Mouse (Mus musculus) lung, embryonic 14.5 days (tissue): ENCODE measurements around the gene Brd4. TPM values are rescaled to one million over a fixed set of nuclear protein-coding genes. Genes with fewer than 3 reads are reported as not detected.
A peak's percentile ranks its signal among the peaks of the same experiment; 100 is the strongest.

Source experiments
- ATAC-seq: fragments of 200-750 bp; cut with Nextera tagmentation; 2 replicates; pipeline ENCODE4 v1.8.0; 2017; ENCODE audit warnings: mild to moderate bottlenecking, moderate TSS enrichment, moderate library complexity; ENCODE audit not compliant: insufficient read depth
- DNase-seq: peaks from one replicate; pipeline ENCODE4 v3.0.0-alpha.2; 2015
- H3K27ac ChIP-seq: fragments of 300-500 bp; sonication (generic); 2 replicates; pipeline ENCODE4 v1.5.1; 2014; ENCODE audit warnings: low read depth, mild to moderate bottlenecking, moderate library complexity
- H3K27me3 ChIP-seq: fragments of 300-500 bp; sonication (generic); 2 replicates; pipeline ENCODE4 v1.6.1; 2014; ENCODE audit warnings: low read length, control low read depth; ENCODE audit not compliant: insufficient read depth
- H3K36me3 ChIP-seq: fragments of 300-500 bp; sonication (generic); 2 replicates; pipeline ENCODE4 v1.6.1; 2014; ENCODE audit warnings: control low read depth; ENCODE audit not compliant: insufficient read depth
- H3K4me1 ChIP-seq: fragments of 300-500 bp; sonication (generic); 2 replicates; pipeline ENCODE4 v1.6.1; 2014; ENCODE audit warnings: antibody characterized with exemption, control low read depth; ENCODE audit not compliant: insufficient read depth
- H3K4me2 ChIP-seq: fragments of 300-500 bp; sonication (generic); 2 replicates; pipeline ENCODE4 v1.6.1; 2014; ENCODE audit warnings: mild to moderate bottlenecking
- H3K4me3 ChIP-seq: fragments of 300-500 bp; sonication (generic); 2 replicates; pipeline ENCODE4 v1.5.1; 2014; ENCODE audit warnings: low read depth, low read length
- H3K9ac ChIP-seq: fragments of 300-500 bp; sonication (generic); 2 replicates; pipeline ENCODE4 v1.6.1; 2014
- H3K9me3 ChIP-seq: fragments of 300-500 bp; sonication (generic); 2 replicates; pipeline ENCODE4 v1.6.1; 2016; ENCODE audit warnings: low read depth, low read length, control low read depth
- CTCF ChIP-seq: IDR thresholded peaks from 2 replicates; pipeline ENCODE4 v1.5.1; 2016; ENCODE audit warnings: antibody characterized with exemption, low read depth
- WGBS: fragments of 180-500 bp; shearing (Covaris S2); extraction: QIAGEN DNeasy Blood & Tissue Kit; methylation state at CpG from one replicate; pipeline ENCODE4 v1.1.7; 2014; 5-methylcytosine and 5-hydroxymethylcytosine counted together
- polyA plus RNA-seq: library from polyadenylated mRNA; unstranded; fragments of >200 nt; fragmentation: Nextera tagmentation; extraction: Ambion mirVana; gene quantifications from 2 replicates; pipeline ENCODE4 v1.2.1, GENCODE M21; 2014

Brd4 gene
- polyA plus RNA-seq, 1 experiment from 2014 or later = 114 TPM

DNA sequence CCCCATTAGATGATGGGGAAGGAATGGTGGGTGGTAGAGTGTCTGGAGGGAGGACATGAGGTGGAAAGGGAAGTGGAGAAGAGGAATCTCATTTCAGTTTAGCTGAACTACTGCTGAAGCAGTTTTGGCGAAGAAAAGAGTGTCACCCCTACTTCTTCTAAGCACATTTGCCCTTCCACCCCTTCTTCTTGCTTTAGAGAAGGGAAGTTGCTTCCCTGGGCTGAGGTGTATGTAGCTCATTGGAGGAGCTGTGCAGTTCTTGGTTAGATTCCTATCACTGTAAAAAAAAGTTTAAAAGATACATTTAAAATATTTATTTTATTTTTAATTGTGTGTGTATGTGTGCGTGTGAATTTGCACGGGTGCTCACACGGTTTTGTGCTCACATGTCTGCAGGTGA is 107.6 kb downstream of the Brd4 start:
- ATAC-seq (no peak), DNase-seq (no peak)
- Histone ChIP-seq H3K4me2 (no peak overlapping the region), H3K4me3 (no peak overlapping the region), H3K4me1 (peaks cover 7% of the 10 kb centered on the region), H3K36me3 (no peaks in the 10 kb centered on the region), H3K27me3 (no peaks in the 10 kb centered on the region), H3K27ac (no peak overlapping the region), H3K9me3 (no peaks in the 10 kb centered on the region), H3K9ac (no peak overlapping the region)
- 86% methylated on average over 4 of the region's 4 CpGs for WGBS
- TF ChIP-seq CTCF = no peak

- no peaks in the 10 kb centered on the region for H3K4me1 ChIP-seq
- no peak overlapping the region for H3K4me2 ChIP-seq
- H3K27me3 ChIP-seq = no peaks in the 10 kb centered on the region
- TF ChIP-seq CTCF = no peak
- no peaks in the 10 kb centered on the region for H3K36me3 ChIP-seq
- no peak overlapping the region for H3K4me3 ChIP-seq
- peak; percentile 58 for DNase-seq
- no peak overlapping the region for H3K9ac ChIP-seq
- H3K27ac ChIP-seq = no peak overlapping the region; the same call in 1 of the 2 replicates
- WGBS = 52% methylated on average over 7 of the region's 7 CpGs
- H3K9me3 ChIP-seq = no peaks in the 10 kb centered on the region
- no peak; the same call in 1 of the 2 replicates for ATAC-seq
Observed at GRCm38 (mm10) chr17:32173166-32173565, 111.4 kb downstream of the Brd4 start.

DNA sequence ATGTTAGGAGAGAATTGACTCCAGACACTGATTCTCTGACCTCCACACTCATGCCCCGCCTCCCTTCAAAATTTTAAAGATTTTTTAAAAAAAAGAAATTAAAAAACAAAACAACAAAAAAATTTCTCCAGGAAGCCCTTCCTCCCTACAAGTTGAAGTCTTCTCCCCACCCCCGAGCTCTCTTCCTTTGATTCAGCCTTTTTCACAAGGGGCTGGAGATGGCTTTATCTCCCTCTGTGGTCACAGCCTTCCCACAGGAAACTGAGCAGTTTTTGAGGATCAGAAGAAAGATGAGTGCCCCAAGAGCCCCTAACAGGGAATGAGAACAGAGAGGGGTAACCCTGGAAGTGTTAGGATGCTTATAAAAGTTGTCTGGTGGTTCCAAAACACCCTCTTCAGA is 112.0 kb downstream of the Brd4 start:
- Histone ChIP-seq H3K4me2 (no peak overlapping the region), H3K9me3 (no peaks in the 10 kb centered on the region), H3K27ac (peak overlapping the region; percentile 21; the same call in 1 of the 2 replicates), H3K4me1 (no peaks in the 10 kb centered on the region), H3K9ac (no peak overlapping the region), H3K4me3 (no peak overlapping the region), H3K36me3 (no peaks in the 10 kb centered on the region), H3K27me3 (no peaks in the 10 kb centered on the region)
- WGBS = 77% methylated on average over 2 of the region's 2 CpGs
- no peak for ATAC-seq
- TF ChIP-seq CTCF = no peak
- no peak for DNase-seq

GRCm38 (mm10) chr17:32169518-32170225 is 114.8 kb downstream of the Brd4 start:
- DNase-seq = peak; percentile 59
- TF ChIP-seq CTCF = no peak
- Histone ChIP-seq H3K9ac (no peak overlapping the region), H3K9me3 (no peaks in the 10 kb centered on the region), H3K4me1 (peaks cover 4% of the 10 kb centered on the region), H3K27me3 (no peaks in the 10 kb centered on the region), H3K36me3 (no peaks in the 10 kb centered on the region), H3K27ac (no peak overlapping the region), H3K4me2 (no peak overlapping the region), H3K4me3 (no peak overlapping the region)
- no peak for ATAC-seq
- WGBS = 65% methylated on average over 4 of the region's 4 CpGs

DNA sequence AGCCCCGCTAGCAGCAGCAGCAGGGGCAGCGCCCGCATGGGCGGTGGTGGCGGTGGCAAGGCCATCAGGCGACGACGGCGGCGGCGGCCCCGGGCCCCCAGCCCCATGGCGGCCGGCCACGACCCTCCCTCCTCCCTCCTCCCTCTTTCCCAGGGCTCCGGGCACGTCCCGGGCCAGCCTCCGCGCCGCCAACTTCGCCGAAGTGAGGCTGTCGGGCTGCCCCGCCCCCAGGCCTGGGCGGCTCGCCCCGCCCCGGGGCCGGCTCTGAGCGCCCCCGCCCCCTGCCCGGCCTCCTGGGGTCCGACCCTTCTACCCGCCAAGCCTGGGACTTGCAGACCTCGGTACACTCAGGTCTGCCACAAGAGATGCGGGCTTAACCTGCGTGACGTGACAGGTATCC is 117.8 kb downstream of the Brd4 start, which contains the start of gene Notch3:
Notch3 (minus strand) TSS at position 166 of the 400 bp plus-strand sequence.
- no peaks in the 10 kb centered on the region; the same call in 1 of the 2 replicates for H3K27me3 ChIP-seq
- H3K4me2 ChIP-seq = peak within 1 kb of the TSS; percentile 82

GRCm38 (mm10) chr17:32165803-32166595 is 118.5 kb downstream of the Brd4 start:
- peak; percentile 52 for ATAC-seq
- peak overlapping the region; percentile 72 for H3K4me3 ChIP-seq
- H3K27me3 ChIP-seq = no peaks in the 10 kb centered on the region; the same call in 1 of the 2 replicates
- H3K4me1 ChIP-seq = peaks cover 17% of the 10 kb centered on the region
- 0 out of 2 replicates have a peak, but pooled peaks cover 4% of the 10 kb centered on the region for H3K36me3 ChIP-seq
- H3K9me3 ChIP-seq = no peaks in the 10 kb centered on the region
- peak overlapping the region; percentile 82 for H3K4me2 ChIP-seq
- 2% methylated on average over 41 of the region's 43 CpGs for WGBS
- H3K27ac ChIP-seq = peak overlapping the region; percentile 94
- no peak for TF ChIP-seq CTCF
- H3K9ac ChIP-seq = peak overlapping the region; percentile 76
- DNase-seq = peak; percentile 93

More for the DNA sequence above, 117.8 kb downstream of the Brd4 start, which contains the start of gene Notch3:
- under 1% methylated on average over 28 of the region's 39 CpGs for WGBS
- DNase-seq (peak; percentile 91), ATAC-seq (peak; percentile 63)
- Histone ChIP-seq H3K9me3 (no peaks in the 10 kb centered on the region), H3K4me1 (peaks cover 17% of the 10 kb centered on the region), H3K9ac (peak within 1 kb of the TSS; percentile 76), H3K36me3 (0 out of 2 replicates have a peak, but pooled peaks cover 4% of the 10 kb centered on the region), H3K4me3 (peak within 1 kb of the TSS; percentile 72), H3K27ac (peak within 1 kb of the TSS; percentile 94)
- no peak for TF ChIP-seq CTCF
